Mouse (Mus musculus) liver (tissue): ENCODE results near the gene Usp36.

Experiments used
- DNase-seq: peaks from one replicate; pipeline ENCODE4 v3.0.0-alpha.2; 2020; ENCODE audit warnings: mixed read lengths

The Usp36 gene

DNA sequence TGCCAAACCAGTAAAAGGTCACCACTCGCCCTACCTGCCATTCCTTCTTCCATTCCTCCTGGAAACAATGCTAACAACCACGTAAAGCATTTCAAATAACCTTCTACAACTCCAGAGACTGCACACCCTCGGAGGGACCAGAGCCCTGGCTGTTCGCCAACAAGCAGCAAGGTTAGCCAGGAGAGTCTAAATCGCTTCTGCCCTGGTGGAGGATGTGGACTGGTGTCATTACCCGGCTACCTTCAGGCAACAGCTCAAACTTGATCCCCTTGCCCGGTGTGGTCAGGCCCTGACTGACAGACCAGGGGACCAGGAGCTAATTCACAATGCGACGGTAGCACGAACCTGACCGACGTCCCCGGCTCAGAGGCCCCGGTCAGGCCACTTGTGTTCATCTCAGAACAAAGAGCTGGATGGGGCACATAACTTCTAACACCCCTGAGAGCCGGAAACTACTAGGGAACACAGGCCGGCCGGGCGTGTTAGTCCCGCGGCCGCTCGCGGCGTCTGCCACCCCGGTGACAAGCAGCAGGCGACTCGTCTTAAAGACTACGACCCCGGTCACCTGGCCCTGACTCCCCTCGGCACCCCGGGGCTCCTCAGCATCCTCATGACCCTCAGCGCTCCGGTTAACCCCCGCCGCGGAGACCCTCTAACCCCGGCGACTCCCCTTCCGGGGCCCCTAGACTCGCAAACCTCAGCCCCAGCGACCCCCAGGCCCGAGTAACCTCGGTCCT is 42.5 kb downstream of the Usp36 start:
- DNase-seq = peak; percentile 38

- DNase-seq = no peak
Observed at GRCm38 (mm10) chr11:118246724-118247123, 43.3 kb downstream of the Usp36 start.

GRCm38 (mm10) chr11:118245130-118245529 is 44.9 kb downstream of the Usp36 start:
- DNase-seq = no peak

DNA sequence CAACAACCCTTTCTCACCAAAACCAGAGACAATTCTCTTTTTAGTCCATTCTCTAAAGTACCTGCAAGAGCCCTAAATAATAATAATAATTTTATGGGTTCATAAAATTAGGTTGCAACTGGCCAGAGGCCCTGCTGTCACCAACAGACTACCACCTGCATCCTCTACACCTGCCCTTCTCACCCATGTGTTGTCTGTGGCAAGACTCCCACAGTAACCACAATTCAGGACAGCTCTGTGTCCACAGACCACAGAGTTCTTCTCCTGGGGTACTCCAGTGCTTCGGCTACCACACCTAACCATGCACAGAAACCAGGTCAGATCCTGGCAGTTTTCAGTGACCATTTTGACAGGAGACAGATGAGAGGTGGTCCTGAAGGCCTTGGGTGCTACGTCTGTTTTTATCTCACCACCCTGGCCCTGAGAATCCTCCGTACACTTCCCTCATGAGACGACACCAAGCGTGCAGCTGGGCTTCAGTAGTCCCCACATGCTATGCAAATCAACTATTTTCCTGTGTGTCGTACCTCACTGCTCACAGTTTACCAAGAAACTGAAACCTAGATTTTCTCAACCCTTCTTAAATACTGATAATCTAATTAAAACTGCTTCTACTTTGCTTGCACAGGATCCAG is 46.3 kb downstream of the Usp36 start:
- no peak for DNase-seq

- DNase-seq = no peak
Observed at GRCm38 (mm10) chr11:118242506-118242905, 47.5 kb downstream of the Usp36 start.

- no peak for DNase-seq
Observed at GRCm38 (mm10) chr11:118240388-118240787, 49.7 kb downstream of the Usp36 start.

GRCm38 (mm10) chr11:118239281-118240198 is 50.5 kb downstream of the Usp36 start:
- no peak for DNase-seq

- DNase-seq = no peak
Observed at GRCm38 (mm10) chr11:118236520-118237190, 53.4 kb downstream of the Usp36 start.

GRCm38 (mm10) chr11:118234929-118235328 is 55.1 kb downstream of the Usp36 start:
- no peak for DNase-seq

DNA sequence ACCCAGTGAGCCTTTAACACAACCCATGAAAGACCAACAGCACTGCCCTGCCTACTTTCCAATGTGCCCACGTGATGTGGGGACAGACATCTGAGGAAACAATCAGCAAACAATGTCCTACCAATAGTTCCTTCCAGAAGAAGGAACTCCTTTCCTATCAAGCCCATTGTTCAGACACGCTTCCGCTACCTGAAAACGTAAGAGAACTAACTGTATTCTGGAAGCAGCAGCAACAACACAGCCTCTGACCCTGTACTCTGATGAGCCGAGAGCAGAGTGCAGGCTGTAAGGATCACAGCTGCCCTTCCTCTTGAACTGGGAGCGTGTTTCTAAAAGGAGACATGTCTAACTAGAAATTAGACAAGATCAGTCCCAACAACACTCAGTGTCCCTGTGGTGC is 55.5 kb downstream of the Usp36 start:
- no peak for DNase-seq

DNA sequence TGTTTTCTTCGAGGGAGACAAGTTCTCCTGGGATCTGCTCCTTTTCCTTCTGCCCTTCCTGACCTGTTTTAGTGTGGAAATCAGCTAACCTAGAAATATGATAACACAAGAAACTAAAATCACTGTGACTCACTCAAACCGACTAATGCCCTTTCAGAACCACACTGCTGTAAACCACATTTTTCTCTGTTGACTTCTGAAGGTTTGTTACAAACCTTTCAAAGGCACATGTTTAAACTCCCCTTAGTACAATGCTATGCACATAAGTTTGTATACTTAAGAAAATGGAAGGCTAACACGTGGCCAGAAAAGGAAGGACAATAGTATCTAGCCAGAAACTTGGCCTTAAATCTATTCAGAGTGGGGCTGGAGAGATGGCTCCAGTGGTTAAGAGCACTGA is 56.1 kb downstream of the Usp36 start:
- DNase-seq = no peak

- peak; percentile 30 for DNase-seq
Observed at GRCm38 (mm10) chr11:118232314-118232831, 57.7 kb downstream of the Usp36 start.

DNA sequence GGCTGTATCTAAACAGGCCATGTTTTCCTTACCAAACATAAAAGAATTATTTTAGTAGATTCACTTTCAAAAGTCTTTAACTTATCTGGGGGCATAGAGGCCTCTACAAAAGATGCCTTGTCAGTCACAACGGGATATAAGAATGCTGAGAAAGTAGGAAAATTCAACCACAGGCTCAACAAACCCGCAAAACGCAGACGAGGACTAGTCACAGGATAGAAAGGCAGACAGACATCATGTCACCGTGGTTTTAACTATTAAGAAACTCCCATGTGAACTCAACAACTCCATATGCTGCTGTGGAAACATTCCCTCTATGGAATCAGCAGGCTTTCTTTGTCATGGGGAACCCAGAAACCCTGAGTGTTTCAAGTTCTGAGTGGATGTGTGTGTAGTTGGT is 60.1 kb downstream of the Usp36 start:
- DNase-seq = no peak

DNA sequence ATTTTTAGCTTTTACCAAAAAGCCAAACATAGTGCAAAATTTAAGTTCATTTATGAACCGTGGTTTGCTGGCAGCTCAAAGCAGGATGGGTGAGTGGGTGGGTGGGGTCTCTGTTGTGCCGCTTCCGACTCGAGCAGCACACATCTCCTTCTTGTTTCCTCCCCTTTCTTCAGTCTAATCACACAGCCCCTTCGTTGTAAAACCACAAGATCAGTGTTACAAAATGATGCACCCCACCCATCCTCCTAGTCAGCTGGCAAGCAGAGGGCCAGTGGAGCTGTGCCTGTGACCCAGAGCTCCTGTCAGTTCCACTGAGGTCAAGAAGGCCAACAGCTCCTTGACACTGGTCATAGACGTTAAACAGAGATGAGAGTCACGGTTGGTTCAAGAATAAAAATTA is 62.4 kb downstream of the Usp36 start:
- no peak for DNase-seq

DNA sequence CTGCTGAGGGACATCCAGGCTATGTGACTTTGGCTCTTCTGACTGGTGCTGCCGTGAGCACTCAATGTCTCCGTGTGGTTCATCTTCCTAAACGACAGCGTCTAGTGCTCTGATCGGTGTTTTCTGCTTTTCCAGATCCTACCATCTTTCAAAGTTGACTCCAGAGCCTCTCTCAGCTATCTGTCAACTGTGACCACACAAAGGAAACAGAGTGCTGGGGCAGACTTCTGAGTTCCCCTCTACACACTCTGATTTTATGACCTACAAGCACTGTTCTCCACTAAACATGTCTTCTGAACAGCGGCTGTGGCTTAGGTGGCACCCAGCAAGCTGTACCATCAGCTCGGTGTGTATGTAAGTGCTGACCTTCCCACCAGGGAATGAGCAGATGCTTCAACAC is 63.2 kb downstream of the Usp36 start:
- DNase-seq = no peak

DNA sequence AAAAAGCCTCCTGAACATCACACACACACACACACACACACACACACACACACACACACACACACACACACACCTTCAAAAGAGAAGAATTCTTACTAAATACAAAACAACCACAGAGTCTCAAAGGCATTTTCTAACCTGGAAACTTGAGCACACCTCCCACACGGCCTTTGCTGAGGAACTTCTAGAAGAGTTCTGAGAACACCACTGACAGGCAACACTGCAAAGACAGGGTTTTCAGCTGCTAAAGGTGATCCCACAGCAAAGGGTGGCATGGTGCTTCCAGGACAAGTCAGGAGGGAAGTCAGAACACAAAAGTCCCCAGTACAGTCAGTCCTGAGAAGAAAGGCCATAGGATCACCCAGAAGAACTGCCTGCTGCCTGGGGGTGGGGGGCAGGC is 64.2 kb downstream of the Usp36 start:
- no peak for DNase-seq

DNA sequence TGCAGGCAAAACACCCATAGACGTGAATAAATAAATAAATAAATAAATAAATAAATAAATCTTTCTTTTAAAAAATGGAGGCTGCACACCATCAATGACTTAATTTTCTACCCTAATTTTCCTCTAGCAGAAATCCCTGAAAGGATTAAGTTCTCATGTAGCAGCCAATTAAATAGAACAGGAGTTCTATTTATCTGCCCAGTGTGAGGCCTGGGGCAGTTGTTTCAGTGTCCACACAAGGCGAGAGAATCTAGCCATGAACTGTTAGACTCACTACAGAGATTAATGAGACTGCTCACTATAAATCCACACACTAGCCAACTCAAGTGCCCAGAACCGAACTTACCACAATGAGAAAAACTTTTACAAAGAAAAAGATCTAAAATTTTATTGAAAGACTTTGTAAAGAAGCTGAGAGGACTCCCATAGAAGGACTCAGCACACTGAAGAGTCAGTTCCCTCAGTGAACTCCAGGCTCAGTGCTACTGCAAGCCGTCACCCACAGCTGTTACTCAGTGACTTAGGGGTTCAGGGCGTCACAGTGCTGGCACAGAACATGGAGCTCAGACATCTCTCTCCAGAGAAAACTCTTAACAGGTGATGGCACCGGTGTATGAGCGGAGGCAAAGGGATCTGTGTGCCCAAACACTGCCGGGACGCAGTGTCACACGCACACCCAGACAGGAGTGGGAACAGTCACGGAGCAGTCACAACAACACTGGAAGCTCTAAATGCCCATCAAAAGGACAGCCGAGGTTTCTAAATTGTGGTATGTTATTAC is 64.8 kb downstream of the Usp36 start:
- DNase-seq = no peak

DNA sequence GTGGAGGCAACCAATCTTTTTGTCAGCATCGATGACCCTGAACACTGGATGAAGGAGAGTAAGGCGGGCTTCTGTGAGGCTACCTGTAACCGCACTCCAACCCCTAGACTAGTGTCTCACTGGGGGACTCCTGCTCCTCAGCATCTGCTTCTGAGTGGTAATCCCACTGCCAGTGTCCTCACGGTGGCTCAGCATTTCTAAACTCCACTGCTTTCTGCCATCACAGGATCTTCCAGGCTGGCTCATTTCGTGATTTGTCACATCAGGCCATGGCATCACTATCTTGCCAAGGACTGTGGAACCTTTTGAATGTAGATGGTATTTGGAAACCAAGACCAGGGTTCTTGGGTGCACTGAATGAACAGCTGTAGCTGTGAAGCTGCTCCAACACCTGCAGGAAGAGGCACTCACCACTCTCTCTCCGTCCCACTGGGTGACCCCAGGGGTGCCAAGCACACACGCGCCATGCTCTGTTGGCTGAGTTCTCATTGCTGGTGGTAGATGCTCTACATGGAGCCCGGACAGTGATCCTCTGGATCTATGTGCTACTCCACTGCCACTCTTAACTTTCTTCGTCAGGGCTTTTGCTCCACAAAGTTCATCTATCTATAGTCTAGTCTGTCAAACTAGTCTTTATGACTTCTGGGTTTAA is 66.5 kb downstream of the Usp36 start:
- no peak for DNase-seq

DNA sequence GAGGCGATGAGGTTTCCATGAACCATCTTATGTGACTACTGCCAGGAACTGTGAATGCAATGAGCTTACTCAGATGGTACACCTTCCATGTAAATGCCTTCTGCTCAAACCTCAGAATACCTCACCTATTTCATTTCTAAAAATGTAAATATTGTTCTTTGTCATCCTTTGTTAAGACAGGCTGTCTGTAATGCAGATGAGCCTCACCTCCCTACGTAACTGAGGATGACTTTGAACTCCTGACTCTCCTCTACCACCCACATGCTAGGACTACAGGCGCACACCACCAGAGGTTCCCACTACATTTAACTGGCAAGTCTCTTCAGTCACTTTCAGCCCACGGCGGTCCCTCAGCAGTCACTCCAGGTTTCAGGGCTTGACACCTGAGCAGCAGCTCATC is 67.1 kb downstream of the Usp36 start:
- DNase-seq = no peak

DNA sequence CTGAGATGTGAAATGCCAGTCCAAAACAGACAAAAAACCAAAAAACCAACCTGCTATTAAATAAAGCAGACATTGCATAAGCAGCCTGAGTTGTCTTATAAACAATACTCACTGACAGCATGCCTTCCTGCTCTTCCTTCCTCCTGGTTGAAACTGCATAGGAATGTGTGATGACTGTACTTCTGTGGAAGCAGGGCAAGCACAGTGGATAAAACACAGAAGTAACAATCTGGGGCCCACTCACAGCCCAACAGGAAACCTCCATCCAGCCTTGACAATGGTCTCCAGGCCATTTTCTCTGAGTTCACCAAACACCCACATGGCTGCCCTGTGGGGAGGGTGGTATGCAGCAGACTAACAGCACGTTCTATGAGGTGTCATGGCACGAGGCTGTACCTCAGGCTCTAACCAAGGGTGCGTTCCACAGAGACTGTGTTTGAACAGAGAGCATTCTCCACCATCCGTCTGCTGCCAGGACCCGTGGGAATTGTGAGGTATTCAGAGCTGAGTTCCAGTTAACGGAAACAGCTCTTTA is 67.6 kb downstream of the Usp36 start:
- no peak for DNase-seq
